Mouse (Mus musculus) gastrocnemius, postnatal 14 days (tissue): ENCODE results near the gene Lef1. TPM values are rescaled to one million over a fixed set of nuclear protein-coding genes. Genes with fewer than 3 reads are reported as not detected.
A peak's percentile ranks its signal among the peaks of the same experiment; 100 is the strongest.

Experiments used
- DNase-seq: peaks from one replicate; pipeline ENCODE4 v3.0.0; 2021; ENCODE audit warnings: mixed read lengths
- intact Hi-C: fragments of 180-260 bp; cut with DNase I; formaldehyde crosslinking; loops from one replicate; pipeline ENCODE4 v1.15.1; 2025; ENCODE audit warnings: low total_unique reads
- long read RNA-seq, 2 experiments: library from polyadenylated mRNA; stranded (forward); transcript quantifications; one replicate each; pipeline ENCODE4 v2.0.0; 2021
- total RNA-seq, 2 experiments: library from RNA; stranded (reverse); gene quantifications; 2 replicates each; pipeline ENCODE4 v1.2.3; 2021

Gene Lef1
- total RNA-seq = under 1 TPM; 0.16 to 0.41 TPM
- long read RNA-seq, experiment 1, partial matches to known transcripts = 0 of 1 reads
- long read RNA-seq, experiment 1, other reads (novel, unspliced or antisense) = 0 of 1 reads
- long read RNA-seq, experiment 2, partial matches to known transcripts = 0 of 2 reads
- long read RNA-seq, experiment 2, other reads (novel, unspliced or antisense) = 0 of 2 reads

DNA sequence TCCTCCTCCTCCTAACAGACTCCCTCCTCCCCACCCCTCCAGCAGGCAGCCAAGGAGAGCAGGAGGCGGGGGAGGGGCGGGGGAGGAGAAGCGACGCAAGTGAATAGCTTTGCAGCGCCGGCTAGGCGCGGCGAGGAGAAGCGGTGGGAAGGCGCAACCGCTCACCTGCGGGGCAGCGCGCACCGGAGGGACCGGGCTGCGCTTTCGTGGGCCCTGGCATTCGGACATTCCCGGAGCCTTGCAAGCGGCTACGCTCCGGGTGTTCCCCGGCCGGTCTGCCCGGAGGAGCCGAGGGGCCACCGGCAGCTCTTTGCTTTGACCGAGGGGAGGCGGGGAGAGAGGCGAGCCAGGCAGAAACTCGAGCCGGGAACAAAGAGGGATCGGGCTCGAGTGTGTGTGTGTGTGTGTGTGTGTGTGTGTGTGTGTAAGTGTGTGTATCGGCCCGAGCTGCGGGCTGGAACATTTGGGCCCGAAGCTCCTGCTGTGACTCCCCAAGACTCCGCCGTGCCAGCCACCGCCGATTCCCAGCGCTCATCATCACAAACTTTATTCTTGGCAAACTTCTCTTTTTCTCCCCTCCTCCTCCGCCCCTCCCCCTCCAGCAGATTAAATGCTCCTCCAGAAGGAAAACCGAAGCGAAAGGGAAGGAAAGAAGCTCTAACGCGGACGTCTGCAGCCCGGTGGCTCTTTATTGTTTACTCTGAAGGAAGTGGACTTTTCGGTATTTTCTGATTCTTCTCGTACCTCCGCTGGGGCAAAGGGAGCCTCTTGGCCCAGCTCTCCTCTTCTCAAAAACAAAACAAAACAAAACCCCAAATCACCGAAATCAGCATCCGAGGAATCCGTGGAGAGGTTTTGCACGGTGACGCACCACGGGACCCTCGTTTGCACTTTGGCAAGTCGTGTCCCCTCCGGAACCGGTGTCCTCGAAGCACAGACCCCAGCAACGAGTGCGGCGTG, at the start of gene Lef1:
TSS of gene Lef1 (plus strand) at position 281 of the 960 bp plus-strand sequence.
- intact Hi-C loops = no loop called here
- DNase-seq = peak; percentile 21

DNA sequence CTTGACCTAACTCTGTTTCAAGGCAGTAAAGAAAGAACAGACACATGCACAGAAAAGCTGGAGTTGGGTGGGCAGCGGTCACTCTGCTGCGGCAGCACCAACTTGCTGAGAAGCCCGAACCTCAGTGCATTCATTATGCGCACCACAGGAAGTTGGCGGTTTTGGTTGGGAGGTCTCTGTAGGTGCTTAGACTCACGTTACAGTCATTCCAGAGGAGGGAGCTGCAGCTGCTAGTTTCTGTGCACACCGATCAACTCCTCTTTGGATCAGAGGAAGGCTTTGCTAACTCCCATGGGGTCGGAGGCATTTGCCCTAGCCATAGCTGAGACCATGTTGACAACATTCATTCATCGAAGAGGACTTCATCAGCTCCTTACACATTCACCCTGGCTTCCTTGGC, 45.3 kb upstream of the Lef1 start:
- no peak for DNase-seq
- intact Hi-C loops = no loop called here

DNA sequence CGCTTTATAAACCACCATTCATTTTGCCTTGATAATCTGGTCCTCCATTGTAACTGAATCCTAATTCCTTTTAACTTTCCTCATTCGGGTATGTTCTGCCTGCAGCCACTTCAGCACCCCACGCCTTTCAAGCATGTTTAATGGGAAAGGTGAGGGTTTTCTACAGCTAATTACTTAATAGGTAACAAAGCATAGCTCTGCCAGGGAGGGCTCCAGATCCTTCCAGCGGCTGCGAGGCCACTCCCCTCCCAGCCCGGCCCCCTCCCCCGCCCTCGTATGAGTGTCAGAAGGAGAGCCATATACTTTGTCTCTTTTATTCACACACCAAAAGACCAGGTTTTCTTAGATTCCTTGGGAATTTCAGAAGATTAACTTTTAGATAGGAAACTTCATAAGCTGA, 44.1 kb upstream of the Lef1 start:
- intact Hi-C loops = no loop called here
- DNase-seq = no peak

DNA sequence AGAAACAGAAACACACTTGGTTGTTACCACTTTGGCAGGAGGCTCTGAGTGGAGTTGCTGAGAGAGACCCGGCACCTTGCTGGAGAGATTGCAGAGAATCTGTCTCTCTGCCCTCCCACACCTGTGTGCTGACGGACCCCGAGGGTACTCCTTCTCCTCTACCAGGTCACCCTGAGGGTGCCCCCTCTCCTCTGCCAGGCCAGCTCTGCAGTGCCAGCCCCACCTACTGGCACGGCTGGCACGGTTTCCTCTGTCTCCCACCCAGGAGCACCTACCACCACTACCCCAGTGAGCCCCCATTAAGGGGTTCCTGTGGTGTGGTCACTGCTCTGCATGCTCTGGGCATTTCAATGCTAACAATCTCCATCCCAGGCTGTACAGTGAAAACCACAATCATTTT, 42.3 kb upstream of the Lef1 start:
- DNase-seq = no peak
- intact Hi-C loops = no loop called here

DNA sequence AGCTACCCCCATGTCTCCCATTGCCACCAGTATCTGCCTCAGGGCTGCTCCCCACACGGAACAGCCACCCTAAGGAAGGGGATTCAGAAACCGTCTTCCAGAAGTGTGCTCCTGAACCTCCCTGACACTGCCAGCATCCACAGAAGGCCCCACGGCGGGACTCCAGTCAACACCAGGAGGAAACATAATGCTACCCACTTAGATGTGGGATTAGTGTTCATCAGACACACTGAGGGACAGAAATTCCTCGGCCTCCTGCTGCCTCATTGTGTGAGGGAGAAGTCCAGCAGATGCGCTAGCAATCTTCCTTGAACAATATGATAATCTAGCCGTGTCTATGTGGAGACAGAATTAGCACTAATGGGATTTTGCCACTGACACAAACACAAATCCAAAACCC, 40.1 kb upstream of the Lef1 start:
- DNase-seq = no peak
- intact Hi-C loops = no loop called here

DNA sequence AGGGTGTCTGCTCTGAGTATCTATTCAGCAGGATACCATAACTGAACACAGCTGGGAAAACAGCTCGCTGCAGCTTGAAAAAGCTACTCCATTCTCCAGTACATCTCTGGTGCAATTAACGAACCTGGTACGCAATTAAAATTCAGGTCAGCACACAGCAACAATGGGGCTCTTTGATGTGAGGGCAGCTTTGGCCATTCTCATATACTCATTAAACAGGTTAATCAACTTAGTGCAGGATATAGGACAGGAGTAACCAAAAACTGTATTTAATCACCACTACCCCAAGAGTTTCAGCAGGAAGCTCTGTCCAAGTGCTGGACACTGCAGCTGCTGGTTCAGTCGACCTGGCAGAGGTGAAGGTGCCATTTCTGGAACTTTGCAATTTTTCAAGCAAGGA, 37.6 kb upstream of the Lef1 start:
- DNase-seq = no peak
- intact Hi-C loops = no loop called here

DNA sequence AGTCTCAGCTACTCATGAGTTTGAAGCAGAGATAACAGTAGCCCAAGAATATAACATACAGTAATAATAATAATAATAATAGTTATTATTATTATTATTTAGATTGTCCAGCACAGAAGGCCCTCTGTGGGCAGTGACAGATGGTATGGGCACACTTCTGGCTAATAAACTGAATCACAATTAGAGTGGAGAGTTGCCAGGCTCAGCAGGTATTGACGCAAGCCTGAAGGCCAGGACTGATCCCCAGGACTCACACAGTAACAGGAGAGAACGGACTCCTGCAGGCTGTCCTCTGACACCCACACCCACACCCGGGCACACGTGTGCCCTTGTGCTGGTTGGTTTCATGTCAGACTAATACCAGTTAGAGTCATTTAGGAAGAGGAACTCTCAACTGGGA, 36.3 kb upstream of the Lef1 start:
- intact Hi-C loops = no loop called here
- DNase-seq = no peak

DNA sequence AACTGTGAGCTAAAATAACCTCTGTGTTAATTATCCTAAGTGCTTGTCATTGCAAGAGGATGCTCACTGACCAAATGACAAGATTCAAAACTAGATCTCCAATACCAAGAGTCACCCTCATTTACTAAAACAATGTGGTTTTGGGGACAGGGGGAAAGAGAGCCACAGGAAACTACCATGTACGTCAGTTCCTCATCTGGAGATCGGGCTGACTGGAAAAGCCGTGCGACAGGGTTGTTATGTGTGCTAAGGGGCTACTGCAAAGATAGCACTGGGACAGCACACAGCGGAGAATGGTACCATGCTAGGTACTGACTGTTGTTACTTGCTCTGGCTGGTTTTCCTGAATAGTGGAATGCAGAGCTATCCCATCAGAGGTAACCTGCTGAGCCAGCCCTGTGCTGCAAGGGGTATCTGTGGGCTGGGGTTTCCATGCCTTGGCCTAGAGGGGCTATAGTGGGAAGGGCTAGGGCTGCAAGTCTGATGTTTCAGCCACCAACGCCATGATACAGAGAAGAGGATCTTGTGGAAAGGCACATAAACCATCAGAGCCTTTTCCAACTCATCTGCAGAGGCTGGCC, 32.1 kb upstream of the Lef1 start:
- intact Hi-C loops = no loop called here
- DNase-seq = no peak

DNA sequence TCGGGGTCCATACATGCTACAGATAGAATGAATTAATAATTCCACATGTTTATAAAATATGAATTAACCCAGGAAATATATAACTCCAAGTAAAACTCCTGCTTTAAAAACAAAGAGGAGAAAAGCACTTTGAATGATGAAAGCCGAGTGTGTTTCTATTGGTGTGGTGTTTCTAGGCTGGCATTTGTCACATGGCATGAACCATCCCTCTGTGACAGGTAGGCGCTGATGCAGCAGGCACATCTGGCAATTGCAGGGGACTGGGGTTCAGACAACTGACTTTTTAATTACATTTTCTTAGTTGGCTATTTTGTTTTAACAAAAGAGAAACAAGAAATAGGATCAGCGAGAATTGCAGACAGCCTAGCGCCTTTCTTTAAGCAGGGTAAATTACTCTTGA, 31.6 kb upstream of the Lef1 start:
- intact Hi-C loops = no loop called here
- no peak for DNase-seq

DNA sequence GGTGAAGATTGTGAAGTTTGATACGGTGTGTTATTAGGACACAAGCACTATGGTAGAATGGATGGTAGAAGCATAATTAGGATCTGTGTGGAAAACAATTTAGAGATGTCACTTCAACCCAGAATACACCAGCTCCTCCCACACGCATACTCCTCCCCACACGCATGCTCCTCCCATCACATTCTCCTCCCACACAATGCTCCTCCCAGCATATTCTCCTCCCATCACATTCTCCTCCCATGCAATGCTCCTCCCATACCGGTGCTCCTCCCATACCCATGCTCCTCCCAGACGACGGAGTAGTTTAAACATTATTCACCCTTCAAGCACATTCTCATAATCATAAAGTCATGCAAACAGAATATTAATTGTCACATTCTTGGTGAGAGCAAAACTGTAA, 26.5 kb upstream of the Lef1 start:
- intact Hi-C loops = no loop called here
- DNase-seq = no peak

DNA sequence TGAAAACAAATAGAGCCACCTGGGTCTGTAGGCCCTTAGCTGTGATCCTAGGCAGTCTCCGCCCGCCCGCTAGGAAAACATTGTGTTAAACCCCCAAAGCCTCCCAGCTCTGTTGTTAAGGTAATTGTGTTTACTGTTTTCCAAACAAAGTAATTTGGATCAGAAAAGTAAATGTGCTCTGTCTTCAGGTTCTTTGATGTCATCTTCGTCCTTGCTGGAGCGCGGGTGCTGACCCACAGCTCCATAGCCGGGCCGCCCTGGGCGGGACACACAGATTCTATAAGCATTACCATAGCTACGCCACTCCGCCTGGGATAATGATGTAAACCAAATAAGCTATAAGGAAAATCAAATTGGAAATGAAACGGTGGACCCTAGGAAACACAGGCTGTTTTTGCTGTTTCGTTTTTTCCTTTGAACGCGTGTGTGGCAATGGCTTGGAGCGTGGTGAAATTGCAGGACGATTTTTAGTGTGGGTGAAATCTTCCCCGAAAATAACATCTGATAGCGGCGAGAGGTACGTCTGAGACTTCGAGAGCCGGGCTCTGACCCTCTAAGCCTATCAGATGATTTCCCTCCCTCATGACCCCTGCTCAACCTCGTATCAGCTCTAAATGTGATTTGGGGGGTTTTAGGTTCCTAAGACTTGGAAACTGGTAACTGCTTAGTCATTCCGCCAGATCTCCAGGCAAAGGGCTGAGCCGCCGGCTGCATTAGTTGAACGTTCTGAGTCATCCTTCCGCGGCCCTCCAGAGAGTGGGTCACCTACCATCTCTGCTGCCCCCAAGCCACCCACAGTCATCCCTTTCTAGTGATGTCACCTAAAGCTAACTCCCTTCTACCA, 25.3 kb upstream of the Lef1 start:
- DNase-seq = no peak
- intact Hi-C loops = no loop called here

DNA sequence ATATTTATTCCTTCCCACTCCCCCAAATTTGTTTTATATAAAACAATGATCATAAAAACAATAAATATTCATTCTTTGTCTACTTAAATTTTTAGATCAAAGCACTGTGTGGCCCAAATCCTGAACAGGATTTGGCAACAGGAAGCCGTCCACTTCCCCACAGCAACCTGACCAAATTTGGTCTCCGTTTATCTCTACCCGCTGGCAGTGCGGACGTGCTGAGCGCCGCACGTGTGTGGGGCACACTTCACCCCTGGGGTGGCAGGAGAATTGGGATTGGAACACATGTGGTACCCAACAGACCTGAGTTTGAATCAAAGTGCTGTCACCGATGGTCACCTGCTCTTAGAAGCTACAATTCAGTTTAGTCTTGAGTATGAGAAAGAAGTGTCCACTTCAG, 24.3 kb upstream of the Lef1 start:
- no peak for DNase-seq
- intact Hi-C loops = no loop called here

DNA sequence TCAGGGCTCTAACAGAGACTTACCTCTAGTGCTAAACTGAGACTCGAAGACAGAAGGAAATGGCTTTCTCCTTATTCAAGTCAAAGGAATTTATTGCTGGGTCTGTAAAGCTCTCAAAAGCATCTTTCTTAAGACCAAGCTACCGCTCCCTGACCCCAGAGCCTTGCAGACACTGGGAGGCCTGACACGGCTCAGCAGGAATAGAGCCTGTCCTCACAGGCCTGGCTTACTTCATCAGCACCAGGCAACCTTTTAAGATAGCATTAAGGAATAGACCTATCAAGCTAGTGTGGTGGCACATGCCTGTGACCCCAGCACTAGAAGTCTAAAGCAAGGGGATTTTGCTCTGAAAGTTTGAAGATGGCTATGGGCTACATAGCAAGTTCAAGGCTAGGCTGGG, 20.6 kb upstream of the Lef1 start:
- intact Hi-C loops = no loop called here
- no peak for DNase-seq

DNA sequence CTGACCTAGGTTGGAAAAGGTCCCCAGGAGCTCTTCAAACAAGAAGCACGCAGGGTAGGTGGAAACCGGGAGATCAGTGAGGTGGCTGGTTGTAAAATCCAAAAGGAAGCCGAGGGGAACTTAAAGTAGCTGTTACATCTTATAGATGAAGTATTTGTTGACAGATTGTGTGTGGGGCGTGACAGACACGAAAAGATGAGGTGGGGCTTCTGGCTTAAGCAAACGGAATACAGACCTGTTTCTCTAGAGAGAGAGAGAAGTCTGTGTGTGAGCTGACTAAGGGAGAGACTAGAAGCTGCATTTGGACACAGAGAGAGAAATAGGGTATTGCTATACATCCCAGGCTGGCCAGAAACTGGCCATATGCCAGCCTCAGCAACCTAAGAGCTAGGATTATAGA, 18.2 kb upstream of the Lef1 start:
- intact Hi-C loops = no loop called here
- DNase-seq = no peak

DNA sequence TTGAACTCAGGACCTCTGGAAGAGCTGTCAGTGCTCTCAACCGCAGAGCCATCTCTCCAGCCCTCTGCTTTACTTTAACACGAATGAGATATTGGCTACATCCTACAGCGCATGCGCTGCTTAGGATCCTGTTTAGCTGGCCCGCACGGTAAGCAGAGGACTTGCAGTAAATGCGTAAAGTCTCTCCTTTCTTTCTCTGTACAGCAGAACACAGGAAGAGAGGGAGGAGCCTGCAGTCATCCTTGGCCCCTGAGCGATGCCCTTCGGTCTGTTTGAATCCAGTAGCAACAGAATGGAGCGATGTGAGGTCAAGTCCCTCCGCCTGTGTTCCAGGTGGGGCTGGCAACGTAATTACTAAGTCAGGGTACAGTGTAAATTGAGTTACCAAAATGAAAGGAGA, 16.5 kb upstream of the Lef1 start:
- intact Hi-C loops = no loop called here
- no peak for DNase-seq

DNA sequence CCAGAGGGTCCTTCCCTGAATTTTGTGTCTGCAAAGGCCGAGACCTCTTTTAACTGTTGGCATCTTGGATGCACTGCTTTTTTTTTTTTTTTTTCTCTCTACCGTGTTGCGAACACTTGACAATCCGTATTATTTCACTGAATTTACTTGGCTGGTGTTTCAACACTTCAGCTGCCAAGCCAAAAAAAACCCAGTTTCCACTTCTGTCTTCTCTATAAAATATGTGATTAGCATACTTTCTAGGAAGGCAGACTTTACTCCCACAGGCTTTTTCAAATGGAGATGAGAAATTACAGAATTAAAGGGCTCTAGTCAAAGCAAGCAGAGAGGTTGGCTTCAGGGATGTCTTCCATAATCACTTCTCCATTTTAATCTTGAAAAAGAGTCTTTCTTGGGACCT, 14.2 kb upstream of the Lef1 start:
- no peak for DNase-seq
- intact Hi-C loops = no loop called here

DNA sequence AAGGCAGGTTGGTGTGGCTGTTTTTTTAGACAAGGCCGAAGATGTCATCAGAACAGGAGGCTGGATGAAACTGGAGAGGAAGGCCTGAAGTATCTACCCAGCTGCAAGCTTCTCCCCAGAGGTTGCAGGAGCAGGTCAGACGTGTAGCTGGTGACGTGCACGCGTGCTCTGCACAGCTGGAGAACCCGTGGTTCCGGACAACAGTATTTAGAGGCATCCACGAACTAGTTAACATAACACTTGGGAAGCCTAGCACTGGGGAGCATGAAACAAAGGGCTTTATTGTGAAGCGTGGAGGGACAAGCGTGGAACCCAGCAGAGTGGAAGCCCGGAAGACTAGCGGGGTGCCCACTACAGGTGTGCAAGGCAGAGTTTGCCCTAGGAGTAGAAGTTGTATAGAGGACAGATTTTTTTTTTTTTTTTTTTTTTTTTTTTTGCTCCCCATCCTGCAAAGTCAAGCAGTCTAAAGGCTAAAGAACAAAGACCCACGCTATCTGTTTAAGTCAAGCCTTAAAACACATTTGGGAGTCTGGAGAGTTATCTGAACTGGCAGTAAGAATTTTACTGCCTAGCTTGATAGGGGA, 8.0 kb upstream of the Lef1 start:
- intact Hi-C loops = no loop called here
- no peak for DNase-seq

DNA sequence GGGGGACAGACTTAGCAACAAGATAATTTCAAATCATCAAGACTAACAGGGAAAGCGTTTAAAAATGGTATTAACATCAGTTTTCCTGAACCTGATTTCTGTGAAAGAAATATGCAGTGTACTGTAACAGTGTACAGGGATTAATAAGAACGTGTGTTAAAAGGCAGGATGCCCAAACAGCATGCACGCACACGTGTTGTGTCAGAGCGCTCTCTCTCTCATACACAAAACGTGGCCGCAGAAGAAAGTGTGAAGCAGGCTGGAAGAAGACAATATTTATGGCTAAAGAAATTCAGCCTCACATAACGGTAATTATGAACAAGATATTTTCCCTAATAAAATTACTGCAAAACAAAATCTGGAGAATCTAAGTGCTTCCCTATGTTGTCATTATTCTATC, 4.9 kb upstream of the Lef1 start:
- no peak for DNase-seq
- intact Hi-C loops = no loop called here

DNA sequence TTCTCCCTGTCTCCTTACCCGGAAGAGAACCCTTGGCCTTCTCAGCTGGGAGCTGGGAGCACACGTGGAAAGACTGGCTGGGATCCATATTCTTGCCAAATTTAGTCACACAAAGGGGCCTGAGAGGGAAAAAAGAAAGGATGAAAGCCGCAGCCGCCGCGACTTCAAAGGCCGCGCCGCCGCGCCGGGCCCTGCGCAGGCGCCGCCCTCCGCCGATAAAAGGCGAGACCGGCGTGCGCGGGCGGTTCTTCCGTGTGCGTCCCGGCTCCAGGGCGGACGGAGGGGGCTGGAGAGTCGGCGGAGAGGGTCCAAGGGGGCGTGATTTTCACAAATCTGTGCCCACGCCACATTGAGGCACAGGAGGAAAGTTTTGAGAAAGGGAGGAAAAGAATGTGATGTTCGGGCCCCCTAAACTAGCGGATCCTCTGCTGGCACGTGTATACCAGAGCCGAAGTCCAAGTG, 4.3 kb upstream of the Lef1 start:
- intact Hi-C loops = no loop called here
- no peak for DNase-seq
